Mouse (Mus musculus) right cerebral cortex, postnatal 4 days (tissue): ENCODE results near the gene Cyp26a1.

Source experiments
- DNase-seq: peaks from one replicate; pipeline ENCODE4 v3.0.0-alpha.2; 2022

The Cyp26a1 gene

GRCm38 (mm10) chr19:37697651-37698272 is at the start of gene Cyp26a1:
Gene Cyp26a1, plus strand, starts transcription at chr19:37697798.
- no peak for DNase-seq

GRCm38 (mm10) chr19:37647994-37648393 is 49.6 kb upstream of the Cyp26a1 start:
- DNase-seq, result no peak

GRCm38 (mm10) chr19:37650526-37650925 is 47.1 kb upstream of the Cyp26a1 start:
- DNase-seq, result no peak

GRCm38 (mm10) chr19:37654012-37654411 is 43.6 kb upstream of the Cyp26a1 start:
- no peak for DNase-seq

GRCm38 (mm10) chr19:37656441-37656840 is 41.2 kb upstream of the Cyp26a1 start:
- DNase-seq, result no peak

GRCm38 (mm10) chr19:37665256-37665655 is 32.3 kb upstream of the Cyp26a1 start:
- no peak for DNase-seq

GRCm38 (mm10) chr19:37667855-37668594 is 29.6 kb upstream of the Cyp26a1 start:
- no peak for DNase-seq

- DNase-seq, result no peak
These were observed 28.9 kb upstream of the Cyp26a1 start for GRCm38 (mm10) chr19:37668657-37669056.

GRCm38 (mm10) chr19:37669486-37669885 is 28.1 kb upstream of the Cyp26a1 start:
- no peak for DNase-seq

GRCm38 (mm10) chr19:37673393-37673792 is 24.2 kb upstream of the Cyp26a1 start:
- no peak for DNase-seq

- DNase-seq, result no peak
These were observed 12.3 kb upstream of the Cyp26a1 start, which contains the start of gene Cyp26c1 for GRCm38 (mm10) chr19:37685281-37685680. Gene Cyp26c1, plus strand, starts transcription at chr19:37685581.

GRCm38 (mm10) chr19:37686347-37686746 is 11.3 kb upstream of the Cyp26a1 start:
- DNase-seq, result no peak

- DNase-seq, result no peak
These were observed 10.4 kb upstream of the Cyp26a1 start for GRCm38 (mm10) chr19:37686941-37687850.

GRCm38 (mm10) chr19:37689478-37689877 is 8.1 kb upstream of the Cyp26a1 start:
- DNase-seq, result no peak

GRCm38 (mm10) chr19:37690716-37691115 is 6.9 kb upstream of the Cyp26a1 start:
- DNase-seq, result no peak

GRCm38 (mm10) chr19:37692879-37693278 is 4.7 kb upstream of the Cyp26a1 start:
- peak; percentile 61 for DNase-seq

- no peak for DNase-seq
These were observed 2.5 kb upstream of the Cyp26a1 start for GRCm38 (mm10) chr19:37695146-37695545.

- DNase-seq, result no peak
These were observed 1.6 kb upstream of the Cyp26a1 start for GRCm38 (mm10) chr19:37695762-37696602.

GRCm38 (mm10) chr19:37696603-37697334 is 829 bp upstream of the Cyp26a1 start:
- no peak for DNase-seq

GRCm38 (mm10) chr19:37697335-37697636 is 312 bp upstream of the Cyp26a1 start:
- no peak for DNase-seq

GRCm38 (mm10) chr19:37698273-37699160 is 919 bp downstream of the Cyp26a1 start:
- no peak for DNase-seq
